Mouse (Mus musculus) left cerebral cortex, adult 18-20 months (tissue): ENCODE data around the gene Creg2. TPM values are rescaled to one million over a fixed set of nuclear protein-coding genes. Genes with fewer than 3 reads are reported as not detected.

Experiments used
- DNase-seq, 2 experiments: peaks; one replicate each; pipeline ENCODE4 v3.0.0; 2021 to 2022; ENCODE audit warnings: low spot score in 2 of 2, mixed read lengths in 1 of 2
- long read RNA-seq, 2 experiments: library from polyadenylated mRNA; stranded (forward); transcript quantifications; one replicate each; pipeline ENCODE4 v2.0.0; 2021
- total RNA-seq, 2 experiments: library from RNA; stranded (reverse); gene quantifications; 2 replicates each; pipeline ENCODE4 v1.2.3; 2021

The Creg2 gene
- 10 to 100 TPM; 87.9 to 90.6 TPM for total RNA-seq
- long read RNA-seq, experiment 1, full-length matches to known transcripts: 21 of 30 reads
- long read RNA-seq, experiment 1, partial matches to known transcripts: 1 of 30 reads
- long read RNA-seq, experiment 1, other reads (novel, unspliced or antisense): 8 of 30 reads
- long read RNA-seq, experiment 2, full-length matches to known transcripts: 14 of 22 reads
- long read RNA-seq, experiment 2, partial matches to known transcripts: 0 of 22 reads
- long read RNA-seq, experiment 2, other reads (novel, unspliced or antisense): 8 of 22 reads

GRCm38 (mm10) chr1:39651241-39651548 is at the start of gene Creg2:
Gene Creg2 (minus strand): TSS chr1:39651474.
- no peak for DNase-seq

DNA sequence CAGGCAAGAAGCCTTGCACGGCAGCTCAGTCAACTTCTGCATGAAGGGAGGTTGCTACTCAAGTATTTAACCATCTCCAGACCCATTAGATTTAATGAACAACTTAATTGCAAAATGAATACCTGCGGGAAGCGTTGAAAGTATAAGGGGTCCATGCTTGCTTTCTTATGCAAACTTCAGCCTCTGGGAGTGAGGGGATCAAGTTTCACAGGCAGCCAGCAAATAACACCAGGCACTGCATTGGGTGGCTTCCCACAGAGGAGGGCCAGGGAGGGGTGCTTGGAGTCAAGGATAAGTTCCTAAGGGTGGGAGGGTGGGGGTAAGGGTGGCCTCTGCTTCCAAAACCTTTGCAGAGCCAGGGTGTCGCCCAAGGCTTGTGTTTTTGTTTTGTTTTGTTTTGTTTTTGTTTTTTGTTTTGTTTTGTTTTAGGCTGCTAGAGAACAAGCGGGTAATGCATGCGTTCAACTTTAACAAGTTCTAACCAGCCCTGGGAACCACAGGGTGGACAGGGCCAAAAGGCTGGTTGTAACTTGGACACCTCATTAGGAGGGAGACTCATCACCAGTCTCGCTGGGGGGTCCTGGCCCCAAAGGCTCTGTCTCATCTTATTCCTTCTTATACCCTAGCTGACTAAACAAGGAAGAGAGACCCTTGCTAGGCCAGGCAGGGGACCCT is 49.5 kb upstream of the Creg2 start:
- no peak for DNase-seq

GRCm38 (mm10) chr1:39698456-39698855 is 47.2 kb upstream of the Creg2 start:
- no peak for DNase-seq

- no peak for DNase-seq
These were observed 43.9 kb upstream of the Creg2 start for GRCm38 (mm10) chr1:39695198-39695597.

- no peak for DNase-seq
These were observed 43.5 kb upstream of the Creg2 start for GRCm38 (mm10) chr1:39694756-39695155.

DNA sequence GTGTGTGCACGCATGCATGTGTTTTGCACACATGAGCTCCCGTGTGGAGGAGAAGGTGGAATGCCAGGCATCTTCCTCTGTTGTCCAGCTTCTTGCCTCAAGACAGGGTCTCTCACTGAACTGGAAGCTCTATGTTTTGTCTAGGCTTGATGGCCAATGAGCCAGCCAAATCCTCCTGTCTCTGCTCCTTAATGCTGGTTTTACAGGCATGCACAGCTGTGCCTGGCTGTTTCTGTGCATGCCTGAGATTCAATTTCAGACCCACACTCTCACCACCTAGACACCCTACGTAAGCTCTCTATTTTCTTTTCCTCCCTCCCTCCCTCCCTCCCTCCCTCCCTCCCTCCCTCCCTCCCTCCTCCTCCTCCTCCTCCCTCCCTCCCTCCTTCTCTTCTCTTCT is 40.7 kb upstream of the Creg2 start:
- DNase-seq: no peak

GRCm38 (mm10) chr1:39691061-39691460 is 39.8 kb upstream of the Creg2 start:
- DNase-seq: no peak

DNA sequence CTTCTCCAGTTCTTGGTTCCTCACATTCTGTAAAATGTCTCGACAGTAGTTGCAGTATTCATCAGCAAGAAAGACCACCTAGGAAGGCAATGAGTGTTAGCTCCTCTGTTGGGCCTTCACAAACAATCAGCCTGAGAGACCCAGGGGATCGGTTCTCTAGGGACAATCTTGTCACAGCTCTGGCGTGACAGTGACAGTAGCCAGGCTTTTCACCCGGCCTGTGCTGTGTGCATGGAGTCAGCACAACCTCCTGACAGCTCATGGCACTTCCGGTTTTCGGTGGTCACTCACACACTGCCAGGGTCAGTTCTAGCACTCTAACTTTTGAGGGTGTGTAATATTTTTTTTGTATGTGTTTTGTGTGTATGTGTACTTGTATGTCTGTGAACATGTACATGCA is 37.3 kb upstream of the Creg2 start:
- DNase-seq: no peak

DNA sequence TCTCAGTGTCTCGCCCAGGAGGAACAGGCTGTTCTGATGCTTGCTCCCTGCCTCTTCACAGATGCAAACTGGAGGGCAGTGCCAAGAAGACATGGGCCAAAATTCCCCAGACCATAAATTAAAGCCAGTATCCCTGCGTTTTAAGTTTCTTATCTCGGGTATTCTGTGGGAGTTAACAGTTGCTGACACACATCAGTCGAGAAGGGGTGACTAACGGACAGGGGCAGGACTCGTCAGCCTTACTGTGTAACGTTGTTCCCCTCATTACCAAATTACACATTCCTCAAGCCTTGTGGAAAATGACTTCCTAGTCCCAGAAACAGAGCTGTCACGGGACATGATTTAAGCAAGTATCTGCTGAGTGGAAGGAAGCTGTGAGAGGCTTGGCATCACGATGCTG is 36.0 kb upstream of the Creg2 start:
- no peak for DNase-seq

DNA sequence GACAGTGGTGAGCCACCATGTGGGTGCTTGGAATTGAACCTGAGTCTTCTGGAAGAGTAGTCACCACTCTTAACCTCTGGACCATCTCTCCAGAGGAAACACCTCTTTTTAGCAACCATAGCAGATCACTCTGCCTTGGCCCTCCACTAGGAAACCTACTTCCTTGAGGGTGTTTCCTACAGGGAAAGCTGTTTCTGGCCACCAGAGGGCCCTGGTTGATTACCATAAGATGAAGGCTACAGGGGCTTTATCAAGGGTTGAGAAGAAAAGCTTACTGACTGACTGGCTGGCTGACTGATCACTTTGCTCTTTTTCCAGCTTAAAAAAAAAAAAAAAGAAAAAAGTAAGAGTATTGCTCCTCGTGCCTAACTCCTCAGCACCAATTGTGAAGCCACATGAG is 34.6 kb upstream of the Creg2 start:
- DNase-seq: peak; percentile 69 to 75

GRCm38 (mm10) chr1:39681638-39682037 is 30.4 kb upstream of the Creg2 start:
- DNase-seq: no peak

DNA sequence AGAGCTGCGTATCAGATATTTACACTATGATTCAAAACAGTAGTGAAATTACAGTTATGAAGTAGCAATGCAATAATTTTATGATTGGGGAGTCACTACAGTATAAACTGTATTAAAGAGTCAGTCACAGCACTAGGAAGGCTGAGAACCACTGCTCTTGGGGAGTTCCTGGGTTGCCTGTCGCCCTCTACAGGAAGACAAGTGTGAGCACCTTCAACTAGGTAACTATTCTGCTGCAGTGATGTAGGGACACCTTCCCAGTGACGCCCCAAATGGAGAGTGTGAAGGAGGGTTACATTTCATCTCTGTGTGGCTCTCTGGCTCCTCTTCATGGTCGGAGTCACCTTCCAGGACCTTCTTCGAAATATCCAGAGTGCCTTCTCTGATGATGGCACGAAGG is 29.3 kb upstream of the Creg2 start:
- no peak for DNase-seq

DNA sequence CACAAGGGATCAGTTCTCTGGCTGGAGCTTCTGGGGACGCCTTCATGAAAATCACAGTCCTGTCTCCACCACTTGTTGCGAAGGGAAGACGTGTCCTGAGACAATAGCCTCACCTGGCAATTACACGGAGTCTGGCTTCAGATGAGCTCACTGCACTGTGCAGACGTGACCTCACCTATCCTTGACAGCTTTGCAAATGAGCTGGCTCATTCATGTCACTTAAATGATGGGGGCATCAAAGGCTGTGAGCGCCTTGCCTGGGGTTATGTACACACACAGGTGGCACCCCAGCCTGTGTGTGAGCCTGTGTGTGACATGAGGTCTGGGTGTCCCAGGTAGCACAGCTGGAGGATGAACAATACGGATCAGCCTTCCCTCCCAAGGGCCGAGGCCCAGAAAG is 27.6 kb upstream of the Creg2 start:
- no peak for DNase-seq

DNA sequence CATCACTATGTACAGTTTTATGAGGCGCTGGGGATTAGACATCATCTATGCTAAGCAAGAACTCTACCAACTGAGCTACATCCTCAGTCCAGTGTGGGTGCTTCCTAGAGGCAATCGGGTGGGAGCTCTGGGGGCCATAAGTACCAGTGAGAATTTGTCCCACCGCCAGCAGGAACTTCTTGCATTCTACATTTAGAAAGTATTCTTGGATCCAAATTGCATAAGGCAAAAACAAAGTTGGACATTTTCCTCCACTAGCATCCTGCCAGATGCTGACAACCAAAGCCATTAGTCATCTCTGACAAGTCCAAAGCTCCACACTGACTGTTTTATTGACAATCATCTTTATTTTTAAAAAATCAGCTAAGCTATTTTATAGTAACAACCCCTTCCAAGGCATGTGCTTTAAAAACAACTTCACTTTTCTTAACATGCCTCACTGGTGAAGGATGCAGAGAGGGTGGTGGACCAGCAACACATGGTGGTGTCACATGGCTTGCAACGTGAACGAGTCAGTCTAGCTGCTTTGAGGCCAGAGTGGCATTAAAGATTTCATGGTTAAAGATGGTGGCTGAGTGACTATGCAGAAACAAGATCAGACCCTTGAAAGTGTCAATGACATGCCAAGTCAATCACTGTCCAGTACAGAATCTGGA is 25.1 kb upstream of the Creg2 start:
- peak; percentile 23 to 29 for DNase-seq

GRCm38 (mm10) chr1:39672362-39673105 is 21.3 kb upstream of the Creg2 start:
- no peak for DNase-seq

- no peak for DNase-seq
These were observed 19.1 kb upstream of the Creg2 start for GRCm38 (mm10) chr1:39670211-39670935.

DNA sequence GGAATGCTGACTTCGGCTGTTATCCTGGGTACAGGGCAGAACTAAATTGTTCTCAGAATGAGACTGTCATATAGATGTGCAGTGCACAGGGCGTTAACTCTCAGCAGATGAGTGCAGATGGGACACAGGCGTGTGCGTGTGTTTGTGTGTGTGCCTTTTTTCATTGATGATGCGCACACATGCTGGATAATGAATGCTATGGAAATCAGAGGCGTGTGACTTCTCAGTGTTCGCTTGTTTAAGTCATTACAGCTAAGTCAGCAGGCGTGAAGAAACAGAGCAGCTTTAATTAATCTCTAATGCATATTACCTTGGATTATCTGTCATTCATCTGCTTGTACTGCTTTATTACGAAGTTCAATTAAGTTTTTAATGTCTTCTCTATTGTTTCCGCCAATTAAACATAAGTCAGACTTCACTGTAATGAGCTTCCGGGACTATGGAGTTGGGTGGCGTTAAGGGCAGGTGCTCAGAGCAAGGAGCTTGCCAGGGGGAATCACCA is 15.5 kb upstream of the Creg2 start:
- DNase-seq: no peak

GRCm38 (mm10) chr1:39664039-39664625 is 12.9 kb upstream of the Creg2 start:
- DNase-seq: no peak

GRCm38 (mm10) chr1:39663050-39663449 is 11.8 kb upstream of the Creg2 start:
- DNase-seq: no peak

DNA sequence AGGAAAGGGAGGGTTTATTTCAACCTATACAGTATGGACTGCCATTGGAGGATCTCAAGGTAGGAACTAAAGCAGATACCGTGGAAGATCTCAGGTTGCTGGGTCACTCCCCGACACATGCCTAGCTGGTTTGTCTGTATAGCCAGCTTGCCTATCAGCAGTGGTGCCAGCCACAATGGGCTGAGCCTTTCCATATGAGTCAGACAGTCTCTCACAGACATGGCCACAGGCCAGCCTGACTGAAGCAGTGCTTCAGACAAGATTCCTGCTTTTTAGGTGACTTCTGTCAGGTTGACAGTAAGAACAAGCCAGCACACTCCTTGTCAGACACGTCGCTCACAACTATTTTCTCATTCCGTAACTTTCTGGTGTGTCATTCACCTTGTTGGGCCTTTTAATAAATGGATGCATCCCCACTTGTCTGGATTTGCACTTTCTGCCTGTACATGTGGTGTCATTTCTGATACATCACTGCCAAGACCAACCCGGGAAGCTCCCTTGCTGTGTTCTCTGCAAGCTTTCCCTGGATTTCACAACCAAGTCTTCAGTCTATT is 5.8 kb upstream of the Creg2 start:
- DNase-seq: no peak
